Mouse (Mus musculus) myocyte (in vitro differentiated cells): ENCODE measurements around the gene Med13l.

Source experiments
- E2F4 ChIP-seq: IDR thresholded peaks from one replicate; pipeline ENCODE4 v1.6.1; 2011; ENCODE audit warnings: mild to moderate bottlenecking, control low read depth, moderate library complexity; ENCODE audit not compliant: insufficient read depth
- MAX ChIP-seq: IDR thresholded peaks from one replicate; pipeline ENCODE4 v1.6.1; 2011; ENCODE audit warnings: low read depth, mild to moderate bottlenecking, control low read depth
- MYOG ChIP-seq, 3 experiments: IDR thresholded peaks; one replicate each; pipeline ENCODE4 v1.6.1; 2011; ENCODE audit warnings: control low read depth in 2 of 3, low read depth in 2 of 3, mild to moderate bottlenecking in 2 of 3; ENCODE audit not compliant: insufficient read length in 2 of 3, control insufficient read depth in 1 of 3, insufficient read depth in 1 of 3
- POLR2A ChIP-seq: IDR thresholded peaks from one replicate; pipeline ENCODE4 v1.6.1; 2011; ENCODE audit warnings: low read depth, mild to moderate bottlenecking, control low read depth, moderate library complexity; ENCODE audit not compliant: insufficient read length
- POLR2AphosphoS2 ChIP-seq: IDR thresholded peaks from one replicate; pipeline ENCODE4 v1.6.1; 2011; ENCODE audit warnings: low read depth, control low read depth; ENCODE audit not compliant: insufficient read length
- REST ChIP-seq: IDR thresholded peaks from one replicate; pipeline ENCODE4 v1.6.1; 2011; ENCODE audit warnings: mild to moderate bottlenecking, control low read depth, moderate library complexity; ENCODE audit not compliant: insufficient read depth, insufficient read length
- SRF ChIP-seq: IDR thresholded peaks from one replicate; pipeline ENCODE4 v1.6.1; 2011; ENCODE audit warnings: low read depth; ENCODE audit not compliant: control insufficient read depth, insufficient read length
- TCF12 ChIP-seq: IDR thresholded peaks from one replicate; pipeline ENCODE4 v1.6.1; 2011; ENCODE audit warnings: mild to moderate bottlenecking, control low read depth; ENCODE audit not compliant: poor library complexity, insufficient read depth, severe bottlenecking
- USF1 ChIP-seq: IDR thresholded peaks from one replicate; pipeline ENCODE4 v1.6.1; 2011; ENCODE audit warnings: low read depth, mild to moderate bottlenecking, control low read depth, moderate library complexity

GRCm38 (mm10) chr5:118706414-118706813 is 145.9 kb downstream of the Med13l start:
- no peak for TF ChIP-seq USF1
- TF ChIP-seq MYOG (IDR thresholded peaks at IDR 0.05; ENCODE audit: control insufficient read depth in 1 of 3, insufficient read depth in 1 of 3, insufficient read length in 2 of 3, low read depth in 2 of 3): no peak
- no peak for TF ChIP-seq POLR2A
- no peak for TF ChIP-seq SRF
- no peak for TF ChIP-seq POLR2AphosphoS2
- no peak for TF ChIP-seq E2F4
- no peak for TF ChIP-seq MAX
- TF ChIP-seq TCF12: no peak
- TF ChIP-seq REST: no peak
